Mouse (Mus musculus) MEL (cell line): ENCODE results near the gene Shisa2. TPM values are rescaled to one million over a fixed set of nuclear protein-coding genes. Genes with fewer than 3 reads are reported as not detected.

Experiments
- DNase-seq: peaks from one replicate; pipeline ENCODE4 v3.0.0; 2011; ENCODE audit warnings: low read depth, low spot score
- H3K27ac ChIP-seq: 2 replicates; pipeline ENCODE4 v1.5.1; 2012; ENCODE audit warnings: low read depth, mild to moderate bottlenecking, control low read depth, low read length, moderate library complexity; ENCODE audit not compliant: control insufficient read depth
- H3K27me3 ChIP-seq, 2 experiments: fragments of 150-350 bp in 1 of 2; sonication (generic) in 1 of 2; 2 replicates each; pipeline ENCODE4 v1.6.1; 2012; ENCODE audit warnings: low read length in 2 of 2, mild to moderate bottlenecking in 2 of 2, improper control_type of control experiment in 1 of 2, moderate library complexity in 1 of 2; ENCODE audit not compliant: insufficient read depth in 2 of 2, control insufficient read depth in 1 of 2
- H3K36me3 ChIP-seq, 2 experiments: 2 replicates each; pipeline ENCODE4 v1.6.1; 2012 to 2014; ENCODE audit warnings: low read length in 2 of 2, improper control_type of control experiment in 1 of 2, inconsistent platforms in 1 of 2, mild to moderate bottlenecking in 1 of 2; ENCODE audit not compliant: insufficient read depth in 2 of 2, control insufficient read depth in 1 of 2
- H3K4me1 ChIP-seq, 2 experiments: fragments of 150-350 bp in 1 of 2; sonication (generic) in 1 of 2; 2 replicates each; pipeline ENCODE4 v1.6.1; 2012; ENCODE audit warnings: low read length in 2 of 2, improper control_type of control experiment in 1 of 2, mild to moderate bottlenecking in 1 of 2; ENCODE audit not compliant: insufficient read depth in 2 of 2, control insufficient read depth in 1 of 2
- H3K4me3 ChIP-seq, 2 experiments: fragments of 150-350 bp in 1 of 2; sonication (generic) in 1 of 2; 2 replicates each; pipeline ENCODE4 v1.5.1; 2012; ENCODE audit warnings: low read depth in 2 of 2, low read length in 2 of 2, mild to moderate bottlenecking in 2 of 2, moderate library complexity in 2 of 2, control low read depth in 1 of 2, improper control_type of control experiment in 1 of 2; ENCODE audit not compliant: control insufficient read depth in 1 of 2, insufficient read depth in 1 of 2
- H3K79me2 ChIP-seq: 2 replicates; pipeline ENCODE4 v1.6.1; 2012; ENCODE audit warnings: mild to moderate bottlenecking, low read length, moderate library complexity; ENCODE audit not compliant: control insufficient read depth, poor library complexity, insufficient read depth
- H3K9ac ChIP-seq: 2 replicates; pipeline ENCODE4 v1.6.1; 2012; ENCODE audit warnings: low read depth, mild to moderate bottlenecking, control low read depth, low read length, moderate library complexity; ENCODE audit not compliant: control insufficient read depth, poor library complexity, severe bottlenecking
- H3K9me3 ChIP-seq: fragments of 150-350 bp; sonication (generic); replicated peaks from 2 replicates; pipeline ENCODE4 v1.6.1; 2012; ENCODE audit warnings: mild to moderate bottlenecking, low read length, improper control_type of control experiment, moderate library complexity; ENCODE audit not compliant: insufficient read depth
- CTCF ChIP-seq, 3 experiments: IDR thresholded peaks in 2 of 3; conservative IDR thresholded peaks in 1 of 3; 2 replicates each; pipeline ENCODE4 v1.5.1; 2011 to 2012; ENCODE audit warnings: low read length in 3 of 3, low read depth in 2 of 3, mild to moderate bottlenecking in 2 of 3, improper control_type of control experiment in 1 of 3, inconsistent platforms in 1 of 3, mixed read lengths in 1 of 3, moderate library complexity in 1 of 3; ENCODE audit not compliant: control insufficient read depth in 1 of 3, insufficient read depth in 1 of 3, poor library complexity in 1 of 3, severe bottlenecking in 1 of 3
- E2F4 ChIP-seq: IDR thresholded peaks from 2 replicates; pipeline ENCODE4 v1.6.1; 2011; ENCODE audit warnings: low read depth, low read length, improper control_type of control experiment, borderline replicate concordance
- EP300 ChIP-seq, 2 experiments: IDR thresholded peaks; 2 replicates each; pipeline ENCODE4 v1.6.1; 2011; ENCODE audit warnings: improper control_type of control experiment in 2 of 2, low read length in 2 of 2, low read depth in 1 of 2, mild to moderate bottlenecking in 1 of 2
- ETS1 ChIP-seq: IDR thresholded peaks from 2 replicates; pipeline ENCODE4 v1.6.1; 2012; ENCODE audit warnings: low read depth, mild to moderate bottlenecking, inconsistent platforms, low read length, improper control_type of control experiment, moderate library complexity
- GABPA ChIP-seq: IDR thresholded peaks from 2 replicates; pipeline ENCODE4 v1.6.1; 2012; ENCODE audit warnings: low read depth, mild to moderate bottlenecking, inconsistent platforms, low read length, improper control_type of control experiment, moderate library complexity
- KAT2A ChIP-seq: conservative IDR thresholded peaks from 2 replicates; pipeline ENCODE4 v1.6.1; 2012; ENCODE audit warnings: low read depth, low read length, improper control_type of control experiment, inconsistent platforms
- MAX ChIP-seq: IDR thresholded peaks from 2 replicates; pipeline ENCODE4 v1.6.1; 2011; ENCODE audit warnings: low read length, improper control_type of control experiment
- MAZ ChIP-seq: IDR thresholded peaks from 2 replicates; pipeline ENCODE4 v1.6.1; 2012; ENCODE audit warnings: low read depth, mild to moderate bottlenecking, inconsistent platforms, low read length, improper control_type of control experiment
- MEF2A ChIP-seq: IDR thresholded peaks from 2 replicates; pipeline ENCODE4 v1.6.1; 2014; ENCODE audit warnings: low read depth, mild to moderate bottlenecking, inconsistent platforms, low read length, improper control_type of control experiment; ENCODE audit not compliant: poor library complexity, insufficient replicate concordance, severe bottlenecking; ENCODE audit errors: extremely low read depth
- POLR2A ChIP-seq, 2 experiments: IDR thresholded peaks; 2 replicates each; pipeline ENCODE4 v1.6.1; 2011 to 2012; ENCODE audit warnings: low read length in 2 of 2, mild to moderate bottlenecking in 2 of 2, control low read depth in 1 of 2, improper control_type of control experiment in 1 of 2, low read depth in 1 of 2, moderate library complexity in 1 of 2; ENCODE audit not compliant: control insufficient read depth in 1 of 2, insufficient read depth in 1 of 2, poor library complexity in 1 of 2
- POLR2AphosphoS2 ChIP-seq: IDR thresholded peaks from 2 replicates; pipeline ENCODE4 v1.6.1; 2011; ENCODE audit warnings: low read length, improper control_type of control experiment
- POLR2AphosphoS5 ChIP-seq: IDR thresholded peaks from 2 replicates; pipeline ENCODE4 v1.6.1; 2012; ENCODE audit warnings: low read depth, borderline replicate concordance, mild to moderate bottlenecking, inconsistent platforms, low read length, moderate library complexity, mixed read lengths
- RAD21 ChIP-seq: IDR thresholded peaks from 2 replicates; pipeline ENCODE4 v1.6.1; 2011; ENCODE audit warnings: mild to moderate bottlenecking, low read depth, low read length, improper control_type of control experiment
- RCOR1 ChIP-seq: IDR thresholded peaks from 2 replicates; pipeline ENCODE4 v1.6.1; 2012; ENCODE audit warnings: low read depth, mild to moderate bottlenecking, inconsistent platforms, low read length, improper control_type of control experiment
- SMC3 ChIP-seq: IDR thresholded peaks from 2 replicates; pipeline ENCODE4 v1.6.1; 2011; ENCODE audit warnings: low read depth, low read length, improper control_type of control experiment
- USF1 ChIP-seq: IDR thresholded peaks from 2 replicates; pipeline ENCODE4 v1.6.1; 2014; ENCODE audit warnings: low read depth, mild to moderate bottlenecking, inconsistent platforms, low read length, improper control_type of control experiment, moderate library complexity
- USF2 ChIP-seq, 2 experiments: IDR thresholded peaks; 2 replicates each; pipeline ENCODE4 v1.6.1; 2011 to 2012; ENCODE audit warnings: improper control_type of control experiment in 2 of 2, low read length in 2 of 2, borderline replicate concordance in 1 of 2, inconsistent platforms in 1 of 2, low read depth in 1 of 2, mild to moderate bottlenecking in 1 of 2; ENCODE audit not compliant: insufficient read depth in 1 of 2
- ZC3H11A ChIP-seq: IDR thresholded peaks from 2 replicates; pipeline ENCODE4 v1.6.1; 2012; ENCODE audit warnings: low read depth, mild to moderate bottlenecking, inconsistent platforms, low read length, improper control_type of control experiment
- ZMIZ1 ChIP-seq: IDR thresholded peaks from 2 replicates; pipeline ENCODE4 v1.6.1; 2012; ENCODE audit warnings: low read depth, mild to moderate bottlenecking, inconsistent platforms, low read length, improper control_type of control experiment, moderate library complexity
- ZNF384 ChIP-seq: IDR thresholded peaks from 2 replicates; pipeline ENCODE4 v1.6.1; 2012; ENCODE audit warnings: low read depth, mild to moderate bottlenecking, inconsistent platforms, low read length, improper control_type of control experiment
- polyA plus RNA-seq, 2 experiments: library from polyadenylated mRNA; stranded (reverse) in 1 of 2; unstranded in 1 of 2; fragments of >175 nt in 1 of 2; fragments of >200 nt in 1 of 2; gene quantifications; 2 replicates each; pipeline versions ENCODE4 v1.2.1 to v1.2.4; 2012; ENCODE audit warnings: low replicate concordance in 2 of 2, low read depth in 1 of 2; ENCODE audit not compliant: insufficient read length in 2 of 2, insufficient read depth in 1 of 2, missing spikeins in 1 of 2
- total RNA-seq: library from RNA; depleted of rRNA; stranded (reverse); fragments of 300-350 nt; gene quantifications from 2 replicates; pipeline ENCODE4 v1.2.3, GENCODE M21; 2012

The Shisa2 gene
- total and polyA plus RNA-seq, 3 experiments, result not detected

DNA sequence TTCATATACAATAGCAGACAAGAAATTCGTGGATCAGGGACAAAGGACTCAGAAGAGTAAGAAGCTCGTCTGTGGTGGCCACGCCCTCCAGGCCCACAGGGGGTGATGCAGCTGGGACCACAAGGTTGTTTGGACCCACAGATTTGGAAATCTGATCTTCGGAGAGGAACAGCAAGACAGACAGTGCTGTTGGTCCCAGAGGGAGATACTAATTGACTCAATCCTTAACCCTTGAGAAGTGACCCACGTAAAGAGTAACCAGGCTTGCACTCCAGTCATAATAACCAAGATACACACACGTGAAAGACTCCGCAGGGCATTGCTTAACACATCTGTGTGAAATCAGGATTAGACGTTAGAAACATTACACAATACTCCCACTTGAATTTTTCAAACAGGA is 33.2 kb upstream of the Shisa2 start:
- no peak for DNase-seq
- H3K4me1 ChIP-seq, result no peaks in the 10 kb centered on the region
- H3K27ac ChIP-seq, result no peak overlapping the region
- peaks cover 2 to 3% of the 10 kb centered on the region in 2 experiments for H3K36me3 ChIP-seq
- peaks cover 3% of the 10 kb centered on the region; the same call in 1 of the 2 replicates for H3K79me2 ChIP-seq
- TF ChIP-seq E2F4 (no peak), USF2 (IDR thresholded peaks at IDR 0.05; ENCODE audit: borderline replicate concordance in 1 of 2, insufficient read depth in 1 of 2, low read depth in 1 of 2, low read length in 2 of 2) (no peak), KAT2A (no peak), RCOR1 (no peak), ETS1 (no peak), MEF2A (no peak), POLR2AphosphoS2 (no peak)
- TF ChIP-seq, all 39 proteins: peak for 0
- H3K27me3 ChIP-seq, result no peaks in the 10 kb centered on the region
- no peaks in the 10 kb centered on the region for H3K9me3 ChIP-seq
- no peak overlapping the region for H3K9ac ChIP-seq
- H3K4me3 ChIP-seq, result no peak overlapping the region

DNA sequence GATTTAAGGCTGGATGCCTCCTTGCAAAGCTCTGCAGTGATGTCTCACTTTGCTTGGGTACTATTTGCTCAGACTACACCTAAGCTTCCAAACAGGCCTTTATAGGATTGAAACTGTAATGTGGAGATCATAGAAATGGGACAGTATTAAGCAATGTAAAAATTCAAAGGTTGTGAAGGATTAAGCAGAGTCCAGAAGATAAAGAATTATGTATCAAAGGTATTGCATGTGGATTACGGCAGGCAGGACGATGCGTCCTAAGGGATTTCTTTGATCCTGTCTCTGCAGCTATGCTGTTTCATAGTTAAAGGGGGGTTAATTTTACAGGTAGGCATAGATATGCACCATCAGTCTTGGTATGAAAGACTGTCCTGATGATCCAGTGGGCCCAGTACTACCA is 32.5 kb upstream of the Shisa2 start:
- TF ChIP-seq KAT2A (no peak), RCOR1 (no peak), MEF2A (no peak), USF1 (no peak), POLR2AphosphoS5 (no peak), POLR2A (IDR thresholded peaks at IDR 0.05; ENCODE audit: control insufficient read depth in 1 of 2, insufficient read depth in 1 of 2, low read depth in 1 of 2, low read length in 2 of 2, poor library complexity in 1 of 2) (no peak), EP300 (IDR thresholded peaks at IDR 0.05; ENCODE audit: low read depth in 1 of 2, low read length in 2 of 2) (no peak), ZNF384 (no peak), POLR2AphosphoS2 (no peak), GABPA (no peak), MAZ (no peak), ETS1 (no peak), MAX (no peak), ZC3H11A (no peak), CTCF (IDR thresholded peaks at IDR 0.05 in 2 of 3, conservative IDR thresholded peaks at IDR 0.05 in 1 of 3; ENCODE audit: control insufficient read depth in 1 of 3, insufficient read depth in 1 of 3, low read depth in 2 of 3, low read length in 3 of 3, poor library complexity in 1 of 3, severe bottlenecking in 1 of 3) (no peak), ZMIZ1 (no peak), SMC3 (no peak), RAD21 (no peak)
- H3K36me3 ChIP-seq, result peaks cover 2 to 3% of the 10 kb centered on the region in 2 experiments

More for the DNA sequence above, 32.5 kb upstream of the Shisa2 start:
- H3K4me1 ChIP-seq, result no peaks in the 10 kb centered on the region
- H3K79me2 ChIP-seq, result peaks cover 8% of the 10 kb centered on the region; the same call in 1 of the 2 replicates
- H3K9ac ChIP-seq, result no peak overlapping the region
- H3K27me3 ChIP-seq, result no peaks in the 10 kb centered on the region
- no peak overlapping the region for H3K4me3 ChIP-seq
- no peak overlapping the region for H3K27ac ChIP-seq
- no peak for DNase-seq
- no peaks in the 10 kb centered on the region for H3K9me3 ChIP-seq
